Mouse (Mus musculus): Measurements from ENCODE around the gene Mlst8. TPM values are rescaled to one million over a fixed set of nuclear protein-coding genes. Genes with fewer than 3 reads are reported as not detected.
"Not testable (repeated sequence)": the region's sequence is repeated elsewhere in the genome, so short reads cannot be mapped to it uniquely, and the experiment has no call there.

The Mlst8 gene
- polyA plus RNA-seq, 1 experiment from 2014 or later, result 31.8 TPM

- under 1% methylated on average over 48 of the region's 48 CpGs for WGBS
- H3K9ac ChIP-seq (ENCODE audit: low read length), result peak within 1 kb of the TSS; percentile 85
- no peaks in the 10 kb centered on the region for H3K27me3 ChIP-seq (replicated peaks; ENCODE audit: control insufficient read depth, insufficient read depth, low read length)
- peak within 1 kb of the TSS; percentile 66 for H3K4me3 ChIP-seq (ENCODE audit: low read depth, low read length)
- H3K9me3 ChIP-seq (replicated peaks; ENCODE audit: control insufficient read depth, low read length), result no peaks in the 10 kb centered on the region
- H3K4me2 ChIP-seq (ENCODE audit: low read length), result peak within 1 kb of the TSS; percentile 64
- ATAC-seq (peak; percentile 97), DNase-seq (ENCODE audit: low spot score) (peak; percentile 93)
- H3K27ac ChIP-seq (ENCODE audit: low read depth, low read length), result peak within 1 kb of the TSS; percentile 95
- H3K36me3 ChIP-seq (ENCODE audit: control insufficient read depth, insufficient read depth, low read length), result peaks cover 36% of the 10 kb centered on the region
- H3K4me1 ChIP-seq (ENCODE audit: control insufficient read depth, insufficient read depth, low read length), result no peaks in the 10 kb centered on the region
Observed at GRCm38 (mm10) chr17:24426471-24427169, 52.3 kb downstream of the Mlst8 start, which contains the start of gene Eci1. Gene Eci1, plus strand, starts transcription at chr17:24426641.

- Histone ChIP-seq H3K4me1 (ENCODE audit: control insufficient read depth, insufficient read depth, low read length) (no peaks in the 10 kb centered on the region), H3K4me3 (ENCODE audit: low read depth, low read length) (peak overlapping the region; percentile 66; the same call in 1 of the 2 replicates), H3K27ac (ENCODE audit: low read depth, low read length) (peak overlapping the region; percentile 95; the same call in 1 of the 2 replicates), H3K4me2 (ENCODE audit: low read length) (no peak overlapping the region; the same call in 1 of the 2 replicates), H3K9me3 (replicated peaks; ENCODE audit: control insufficient read depth, low read length) (no peaks in the 10 kb centered on the region), H3K36me3 (ENCODE audit: control insufficient read depth, insufficient read depth, low read length) (peaks cover 43% of the 10 kb centered on the region), H3K9ac (ENCODE audit: low read length) (no peak overlapping the region), H3K27me3 (replicated peaks; ENCODE audit: control insufficient read depth, insufficient read depth, low read length) (no peaks in the 10 kb centered on the region)
- no peak for DNase-seq (ENCODE audit: low spot score)
- no peak for ATAC-seq
- WGBS, result 85% methylated on average over 7 of the region's 7 CpGs
Observed at GRCm38 (mm10) chr17:24425905-24426304, 53.0 kb downstream of the Mlst8 start.

- not testable (repeated sequence) for H3K27ac ChIP-seq (ENCODE audit: low read depth, low read length); ATAC-seq; H3K4me1 ChIP-seq (ENCODE audit: control insufficient read depth, insufficient read depth, low read length); H3K9ac ChIP-seq (ENCODE audit: low read length); H3K4me3 ChIP-seq (ENCODE audit: low read depth, low read length); DNase-seq (ENCODE audit: low spot score); H3K9me3 ChIP-seq (replicated peaks; ENCODE audit: control insufficient read depth, low read length); H3K4me2 ChIP-seq (ENCODE audit: low read length); H3K27me3 ChIP-seq (replicated peaks; ENCODE audit: control insufficient read depth, insufficient read depth, low read length)
- WGBS, result 79% methylated on average over 5 of the region's 8 CpGs
- H3K36me3 ChIP-seq (ENCODE audit: control insufficient read depth, insufficient read depth, low read length), result peaks cover 49% of the 10 kb centered on the region
Observed at GRCm38 (mm10) chr17:24425326-24425725, 53.6 kb downstream of the Mlst8 start.

GRCm38 (mm10) chr17:24424489-24424888, 54.4 kb downstream of the Mlst8 start:
- WGBS, result 95% methylated on average over 5 of the region's 5 CpGs
- Histone ChIP-seq H3K9ac (ENCODE audit: low read length) (no peak overlapping the region), H3K4me1 (ENCODE audit: control insufficient read depth, insufficient read depth, low read length) (no peaks in the 10 kb centered on the region), H3K9me3 (replicated peaks; ENCODE audit: control insufficient read depth, low read length) (no peaks in the 10 kb centered on the region), H3K36me3 (ENCODE audit: control insufficient read depth, insufficient read depth, low read length) (peaks cover 57% of the 10 kb centered on the region), H3K4me2 (ENCODE audit: low read length) (no peak overlapping the region), H3K4me3 (ENCODE audit: low read depth, low read length) (no peak overlapping the region), H3K27me3 (replicated peaks; ENCODE audit: control insufficient read depth, insufficient read depth, low read length) (no peaks in the 10 kb centered on the region), H3K27ac (ENCODE audit: low read depth, low read length) (no peak overlapping the region)
- no peak for ATAC-seq
- no peak for DNase-seq (ENCODE audit: low spot score)

Other genes with a start within 250 kb of the Mlst8 start
- 31.8 and 34.3 TPM in 2 replicates for gene Ccnf, start 227.6 kb downstream of the Mlst8 start, polyA plus RNA-seq (2014; fragmentation: Nextera tagmentation; extraction: Ambion mirVana)
- 0.13 and 0.31 TPM in 2 replicates for gene Abca17, start 128.0 kb downstream of the Mlst8 start, polyA plus RNA-seq (2014; fragmentation: Nextera tagmentation; extraction: Ambion mirVana)
- 14.5 and 21.3 TPM in 2 replicates for gene Abca3, start 127.1 kb downstream of the Mlst8 start, polyA plus RNA-seq (2014; fragmentation: Nextera tagmentation; extraction: Ambion mirVana)
- 304 and 325 TPM in 2 replicates for gene Rnps1, start 64.5 kb downstream of the Mlst8 start, polyA plus RNA-seq (2014; fragmentation: Nextera tagmentation; extraction: Ambion mirVana)
- 31.5 and 31.8 TPM in 2 replicates for gene Eci1, start 52.4 kb downstream of the Mlst8 start, polyA plus RNA-seq (2014; fragmentation: Nextera tagmentation; extraction: Ambion mirVana)
- 2.3 and 3.5 TPM in 2 replicates for gene Dnase1l2, start 36.0 kb downstream of the Mlst8 start, polyA plus RNA-seq (2014; fragmentation: Nextera tagmentation; extraction: Ambion mirVana)
- gene E4f1, start 8.8 kb downstream of the Mlst8 start, polyA plus RNA-seq (2014; fragmentation: Nextera tagmentation; extraction: Ambion mirVana), result 8.3 and 16.9 TPM in 2 replicates
- gene Pgp, start 8.7 kb downstream of the Mlst8 start, polyA plus RNA-seq (2014; fragmentation: Nextera tagmentation; extraction: Ambion mirVana), result 54.7 and 56.5 TPM in 2 replicates
- gene Bricd5, start 5.2 kb downstream of the Mlst8 start, polyA plus RNA-seq (2014; fragmentation: Nextera tagmentation; extraction: Ambion mirVana), result 0.38 and 1.3 TPM in 2 replicates
- gene Caskin1, start 9.5 kb upstream of the Mlst8 start, polyA plus RNA-seq (2014; fragmentation: Nextera tagmentation; extraction: Ambion mirVana), result 9.1 and 14.6 TPM in 2 replicates
- gene Traf7, start 48.9 kb upstream of the Mlst8 start, polyA plus RNA-seq (2014; fragmentation: Nextera tagmentation; extraction: Ambion mirVana), result 80.1 and 96.6 TPM in 2 replicates
- gene Rab26, start 55.1 kb upstream of the Mlst8 start, polyA plus RNA-seq (2014; fragmentation: Nextera tagmentation; extraction: Ambion mirVana), result 4.0 TPM in 2 replicates
- 12.9 and 16.7 TPM in 2 replicates for gene Pkd1, start 70.8 kb upstream of the Mlst8 start, polyA plus RNA-seq (2014; fragmentation: Nextera tagmentation; extraction: Ambion mirVana)
- gene Tsc2, start 153.6 kb upstream of the Mlst8 start, polyA plus RNA-seq (2014; fragmentation: Nextera tagmentation; extraction: Ambion mirVana), result 59.8 and 66.4 TPM in 2 replicates
- gene Nthl1, start 153.6 kb upstream of the Mlst8 start, polyA plus RNA-seq (2014; fragmentation: Nextera tagmentation; extraction: Ambion mirVana), result 10.0 and 12.3 TPM in 2 replicates
- 22.4 and 31.3 TPM in 2 replicates for gene Slc9a3r2, start 171.2 kb upstream of the Mlst8 start, polyA plus RNA-seq (2014; fragmentation: Nextera tagmentation; extraction: Ambion mirVana)
- not detected in 2 replicates for gene Npw, start 179.4 kb upstream of the Mlst8 start, polyA plus RNA-seq (2014; fragmentation: Nextera tagmentation; extraction: Ambion mirVana)
- 14.9 and 19.7 TPM in 2 replicates for gene Zfp598, start 190.6 kb upstream of the Mlst8 start, polyA plus RNA-seq (2014; fragmentation: Nextera tagmentation; extraction: Ambion mirVana)
- gene Syngr3, start 210.9 kb upstream of the Mlst8 start, polyA plus RNA-seq (2014; fragmentation: Nextera tagmentation; extraction: Ambion mirVana), result 105 and 136 TPM in 2 replicates
- gene Gfer, start 217.1 kb upstream of the Mlst8 start, polyA plus RNA-seq (2014; fragmentation: Nextera tagmentation; extraction: Ambion mirVana), result 36.5 and 37.7 TPM in 2 replicates
- 2.2 and 2.4 TPM in 2 replicates for gene Noxo1, start 217.2 kb upstream of the Mlst8 start, polyA plus RNA-seq (2014; fragmentation: Nextera tagmentation; extraction: Ambion mirVana)
- gene Tbl3, start 228.6 kb upstream of the Mlst8 start, polyA plus RNA-seq (2014; fragmentation: Nextera tagmentation; extraction: Ambion mirVana), result 85.3 and 86.1 TPM in 2 replicates
- not detected in 2 replicates for gene Rnf151, start 239.0 kb upstream of the Mlst8 start, polyA plus RNA-seq (2014; fragmentation: Nextera tagmentation; extraction: Ambion mirVana)
- 888 and 1,063 TPM in 2 replicates for gene Rps2, start 239.0 kb upstream of the Mlst8 start, polyA plus RNA-seq (2014; fragmentation: Nextera tagmentation; extraction: Ambion mirVana)
- 301 and 312 TPM in 2 replicates for gene Ndufb10, start 245.4 kb upstream of the Mlst8 start, polyA plus RNA-seq (2014; fragmentation: Nextera tagmentation; extraction: Ambion mirVana)
- not detected in 2 replicates for gene Rpl3l, start 248.7 kb upstream of the Mlst8 start, polyA plus RNA-seq (2014; fragmentation: Nextera tagmentation; extraction: Ambion mirVana)